9 mouse cellular contexts compared by ENCODE assay signal in the genomic region with DNA sequence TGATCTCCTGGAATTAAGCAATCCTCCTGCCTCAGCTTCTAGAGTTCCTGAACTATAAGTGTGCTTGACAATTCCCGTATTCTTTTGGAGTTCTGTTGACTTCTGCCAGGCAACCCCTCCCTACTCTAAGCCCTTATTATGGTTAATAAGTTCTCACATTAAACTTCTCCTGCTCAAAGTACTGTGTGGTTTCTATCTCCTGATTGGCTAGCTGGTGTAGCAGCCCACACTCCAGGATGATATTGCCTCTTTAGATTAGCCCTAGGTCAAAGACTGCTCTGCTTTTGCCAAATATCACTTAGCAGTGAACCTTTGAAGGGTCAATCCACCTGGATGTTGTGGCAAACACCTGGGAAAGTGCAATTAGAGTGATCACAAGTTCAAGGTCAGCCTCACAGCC. TPM values are rescaled to one million over a fixed set of nuclear protein-coding genes. Genes with fewer than 3 reads are reported as not detected.
DNase-seq lines count a peak whose midpoint lies in the region; ATAC-seq and TF ChIP-seq lines count a peak whose summit lies in the region.
"Had no signal": no experiment of that assay in that cellular context is flagged by ENCODE, and none has a peak within 500 bp of the region (broad histone marks: within the 10 kb centered on the region; RNA-seq: fewer than 3 reads in every experiment).

No protein-coding gene starts in this region.

- peaks cover 5% of the 10 kb centered on the region; the same call in 1 of the 2 replicates for H3K4me1 ChIP-seq in heart, embryonic 16.5 days (ENCODE audit: control insufficient read depth, insufficient read depth, low read length)
- peaks cover 21% of the 10 kb centered on the region for H3K4me1 ChIP-seq in embryonic facial prominence, embryonic 15.5 days
- no peaks in the 10 kb centered on the region for H3K4me1 ChIP-seq in kidney, postnatal 0 days (replicated peaks; ENCODE audit: insufficient read depth, low read length)
- peaks cover 4% of the 10 kb centered on the region; the same call in 1 of the 2 replicates for H3K4me1 ChIP-seq in midbrain, embryonic 15.5 days

- H3K4me3 ChIP-seq in heart, embryonic 16.5 days (ENCODE audit: low read length) = peak overlapping the region; percentile 24
- H3K4me3 ChIP-seq in embryonic facial prominence, embryonic 15.5 days (replicated peaks) = peak overlapping the region; percentile 25
- peak overlapping the region; percentile 4; the same call in 1 of the 2 replicates for H3K4me3 ChIP-seq in kidney, postnatal 0 days (replicated peaks; ENCODE audit: low read depth, low read length)
- no peak overlapping the region for H3K4me3 ChIP-seq in midbrain, embryonic 15.5 days

- 55% methylated on average over 1 of the region's 1 CpGs for WGBS in heart, embryonic 16.5 days
- WGBS in embryonic facial prominence, embryonic 15.5 days = 33% methylated on average over 1 of the region's 1 CpGs
- WGBS in kidney, postnatal 0 days = 35% methylated on average over 1 of the region's 1 CpGs
- WGBS in midbrain, embryonic 15.5 days = 52% methylated on average over 1 of the region's 1 CpGs

- H3K27me3 ChIP-seq in heart, embryonic 16.5 days (ENCODE audit: control insufficient read depth, insufficient read depth, low read length) = no peaks in the 10 kb centered on the region; the same call in 1 of the 2 replicates
- no peaks in the 10 kb centered on the region for H3K27me3 ChIP-seq in embryonic facial prominence, embryonic 15.5 days
- no peaks in the 10 kb centered on the region for H3K27me3 ChIP-seq in kidney, postnatal 0 days (ENCODE audit: insufficient read depth, low read length)
- peaks cover 4% of the 10 kb centered on the region; the same call in 1 of the 2 replicates for H3K27me3 ChIP-seq in midbrain, embryonic 15.5 days (replicated peaks)
- H3K27me3 ChIP-seq: CH12.LX had no signal

- no peak for DNase-seq in heart, adult 18-20 months
- no peak for DNase-seq in kidney, postnatal 0 days (ENCODE audit: low spot score)
- DNase-seq in embryo, embryonic 11 days = no peak
- DNase-seq in layer of hippocampus, postnatal 10 days (ENCODE audit: low spot score in 2 of 2) = no peak
- DNase-seq in thymus, postnatal 10 days (ENCODE audit: low spot score in 2 of 2) = no peak

- TF ChIP-seq CTCF in kidney, postnatal 0 days (IDR thresholded peaks at IDR 0.05; ENCODE audit: low read depth) = no peak

- H3K4me2 ChIP-seq in heart, embryonic 16.5 days (ENCODE audit: low read depth, low read length) = peak overlapping the region; percentile 56
- H3K4me2 ChIP-seq in embryonic facial prominence, embryonic 15.5 days (replicated peaks) = peak overlapping the region; percentile 57
- peak overlapping the region; percentile 50 for H3K4me2 ChIP-seq in kidney, postnatal 0 days (ENCODE audit: low read length)
- H3K4me2 ChIP-seq in midbrain, embryonic 15.5 days = 0 out of 2 replicates have a peak overlapping the region, but pooled peaks have one; percentile 39

- no peaks in the 10 kb centered on the region for H3K9me3 ChIP-seq in heart, embryonic 16.5 days (replicated peaks; ENCODE audit: control insufficient read depth, low read length)
- no peaks in the 10 kb centered on the region for H3K9me3 ChIP-seq in embryonic facial prominence, embryonic 15.5 days (replicated peaks)
- H3K9me3 ChIP-seq in kidney, postnatal 0 days (replicated peaks; ENCODE audit: low read length) = no peaks in the 10 kb centered on the region
- no peaks in the 10 kb centered on the region for H3K9me3 ChIP-seq in midbrain, embryonic 15.5 days

- no peak overlapping the region for H3K27ac ChIP-seq in heart, embryonic 16.5 days (ENCODE audit: low read length)
- no peak overlapping the region for H3K27ac ChIP-seq in embryonic facial prominence, embryonic 15.5 days (replicated peaks)
- H3K27ac ChIP-seq in kidney, postnatal 0 days = no peak overlapping the region
- H3K27ac ChIP-seq in midbrain, embryonic 15.5 days = no peak overlapping the region

- H3K36me3 ChIP-seq in heart, embryonic 16.5 days (ENCODE audit: control insufficient read depth, insufficient read depth) = no peaks in the 10 kb centered on the region
- no peaks in the 10 kb centered on the region for H3K36me3 ChIP-seq in embryonic facial prominence, embryonic 15.5 days
- no peaks in the 10 kb centered on the region for H3K36me3 ChIP-seq in kidney, postnatal 0 days (ENCODE audit: insufficient read depth, low read length)
- H3K36me3 ChIP-seq in midbrain, embryonic 15.5 days (replicated peaks) = no peaks in the 10 kb centered on the region

- H3K9ac ChIP-seq in heart, embryonic 16.5 days (ENCODE audit: low read length) = no peak overlapping the region; the same call in 1 of the 2 replicates
- 0 out of 2 replicates have a peak overlapping the region, but pooled peaks have one; percentile 7 for H3K9ac ChIP-seq in embryonic facial prominence, embryonic 15.5 days
- no peak overlapping the region; the same call in 1 of the 2 replicates for H3K9ac ChIP-seq in kidney, postnatal 0 days (ENCODE audit: low read depth, low read length)
- no peak overlapping the region for H3K9ac ChIP-seq in midbrain, embryonic 15.5 days

- ATAC-seq in heart, embryonic 16.5 days (replicated peaks; ENCODE audit: extremely low read depth, insufficient read depth, low FRiP score) = no peak
- no peak for ATAC-seq in embryonic facial prominence, embryonic 15.5 days (ENCODE audit: insufficient number of reproducible peaks, low FRiP score, low TSS enrichment, low read depth)
- ATAC-seq in kidney, postnatal 0 days (replicated peaks; ENCODE audit: low FRiP score, low read depth) = peak; percentile 71
- ATAC-seq in midbrain, embryonic 15.5 days (replicated peaks) = no peak

RNA-seq across cellular contexts. Expression of a gene that starts 19.1 kb away (rescaled TPM):
- 34.4 and 45.5 TPM in 2 replicates for polyA plus RNA-seq in heart, embryonic 16.5 days (2015; fragmentation: Nextera tagmentation; extraction: Ambion mirVana)
- total RNA-seq in heart, adult 18-20 months (2021) = 10 to 100 TPM; 22.5 to 23.8 TPM
- polyA plus RNA-seq in embryonic facial prominence, embryonic 15.5 days (2015; fragmentation: Nextera tagmentation; extraction: Ambion mirVana) = 55.8 and 57.4 TPM in 2 replicates
- polyA plus RNA-seq in kidney, postnatal 0 days (2015; fragmentation: Nextera tagmentation; extraction: Ambion mirVana) = 79.5 and 83.5 TPM in 2 replicates
- polyA plus RNA-seq in midbrain, embryonic 15.5 days (2015; fragmentation: Nextera tagmentation; extraction: Ambion mirVana) = 8.0 and 10.2 TPM in 2 replicates
- 1 to 10 TPM; 6.4 to 7.2 TPM for total RNA-seq in layer of hippocampus, postnatal 10 days (2021)

RNA-seq across cellular contexts. Expression of a gene that starts 22.7 kb away (rescaled TPM):
- 0.89 and 1.1 TPM in 2 replicates for polyA plus RNA-seq in heart, embryonic 16.5 days (2015; fragmentation: Nextera tagmentation; extraction: Ambion mirVana)
- total RNA-seq in heart, adult 18-20 months (2021) = not detected
- polyA plus RNA-seq in embryonic facial prominence, embryonic 15.5 days (2015; fragmentation: Nextera tagmentation; extraction: Ambion mirVana) = 42.3 and 47.2 TPM in 2 replicates
- 4.2 and 6.1 TPM in 2 replicates for polyA plus RNA-seq in kidney, postnatal 0 days (2015; fragmentation: Nextera tagmentation; extraction: Ambion mirVana)
- 40.5 and 43.0 TPM in 2 replicates for polyA plus RNA-seq in midbrain, embryonic 15.5 days (2015; fragmentation: Nextera tagmentation; extraction: Ambion mirVana)
- 10 to 100 TPM; 59.9 to 63.1 TPM for total RNA-seq in layer of hippocampus, postnatal 10 days (2021)

RNA-seq across cellular contexts. Expression of a gene that starts 29.7 kb away (rescaled TPM):
- polyA plus RNA-seq in heart, embryonic 16.5 days (2015; fragmentation: Nextera tagmentation; extraction: Ambion mirVana) = 44.8 and 51.1 TPM in 2 replicates
- total RNA-seq in heart, adult 18-20 months (2021) = 10 to 100 TPM; 15.6 to 21.6 TPM
- 71.8 and 72.2 TPM in 2 replicates for polyA plus RNA-seq in embryonic facial prominence, embryonic 15.5 days (2015; fragmentation: Nextera tagmentation; extraction: Ambion mirVana)
- polyA plus RNA-seq in kidney, postnatal 0 days (2015; fragmentation: Nextera tagmentation; extraction: Ambion mirVana) = 75.8 and 82.2 TPM in 2 replicates
- 31.4 and 37.5 TPM in 2 replicates for polyA plus RNA-seq in midbrain, embryonic 15.5 days (2015; fragmentation: Nextera tagmentation; extraction: Ambion mirVana)
- total RNA-seq in layer of hippocampus, postnatal 10 days (2021) = 10 to 100 TPM; 27.6 to 29.8 TPM

RNA-seq across cellular contexts. Expression of a gene that starts 37.8 kb away (rescaled TPM):
- polyA plus RNA-seq in heart, embryonic 16.5 days (2015; fragmentation: Nextera tagmentation; extraction: Ambion mirVana) = 5.2 and 7.3 TPM in 2 replicates
- under 1 TPM in 1 of 2 experiments, not detected in 1; 0.28 TPM for total RNA-seq in heart, adult 18-20 months (2021)
- 28.1 and 31.0 TPM in 2 replicates for polyA plus RNA-seq in embryonic facial prominence, embryonic 15.5 days (2015; fragmentation: Nextera tagmentation; extraction: Ambion mirVana)
- 24.4 and 25.4 TPM in 2 replicates for polyA plus RNA-seq in kidney, postnatal 0 days (2015; fragmentation: Nextera tagmentation; extraction: Ambion mirVana)
- polyA plus RNA-seq in midbrain, embryonic 15.5 days (2015; fragmentation: Nextera tagmentation; extraction: Ambion mirVana) = 4.3 and 5.8 TPM in 2 replicates
- 1 to 10 TPM; 2.7 to 3.4 TPM for total RNA-seq in layer of hippocampus, postnatal 10 days (2021)

RNA-seq across cellular contexts. Expression of a gene that starts 40.9 kb away (rescaled TPM):
- 65.3 and 79.6 TPM in 2 replicates for polyA plus RNA-seq in heart, embryonic 16.5 days (2015; fragmentation: Nextera tagmentation; extraction: Ambion mirVana)
- 10 to 100 TPM; 54.1 to 54.7 TPM for total RNA-seq in heart, adult 18-20 months (2021)
- 150 and 173 TPM in 2 replicates for polyA plus RNA-seq in embryonic facial prominence, embryonic 15.5 days (2015; fragmentation: Nextera tagmentation; extraction: Ambion mirVana)
- 148 and 182 TPM in 2 replicates for polyA plus RNA-seq in kidney, postnatal 0 days (2015; fragmentation: Nextera tagmentation; extraction: Ambion mirVana)
- polyA plus RNA-seq in midbrain, embryonic 15.5 days (2015; fragmentation: Nextera tagmentation; extraction: Ambion mirVana) = 65.8 and 69.1 TPM in 2 replicates
- 10 to 100 TPM; 53.3 to 66.3 TPM for total RNA-seq in layer of hippocampus, postnatal 10 days (2021)
